Mouse (Mus musculus): ENCODE data around the gene Unc5b. TPM values are rescaled to one million over a fixed set of nuclear protein-coding genes. Genes with fewer than 3 reads are reported as not detected.
"Not testable (repeated sequence)": the region's sequence is repeated elsewhere in the genome, so short reads cannot be mapped to it uniquely, and the experiment has no call there.

Unc5b gene
- polyA plus RNA-seq, 1 experiment from 2014 or later: 2.8 TPM

- no peak overlapping the region for H3K4me3 ChIP-seq
- no peak overlapping the region for H3K9ac ChIP-seq
- peak; percentile 81 for ATAC-seq (replicated peaks)
- H3K27ac ChIP-seq: no peak overlapping the region
- no peaks in the 10 kb centered on the region for H3K27me3 ChIP-seq (replicated peaks)
- H3K4me1 ChIP-seq: no peaks in the 10 kb centered on the region
- WGBS: 3% methylated on average over 14 of the region's 14 CpGs
- no peaks in the 10 kb centered on the region for H3K36me3 ChIP-seq (replicated peaks)
- H3K9me3 ChIP-seq: no peaks in the 10 kb centered on the region
- no peak overlapping the region for H3K4me2 ChIP-seq
Observed at GRCm38 (mm10) chr10:60760377-60760776, 71.0 kb downstream of the Unc5b start.

GRCm38 (mm10) chr10:60756992-60757391 lies 74.4 kb downstream of the Unc5b start:
- peaks cover 4% of the 10 kb centered on the region for H3K4me1 ChIP-seq
- no peaks in the 10 kb centered on the region for H3K9me3 ChIP-seq
- H3K27ac ChIP-seq: no peak overlapping the region
- no peaks in the 10 kb centered on the region for H3K36me3 ChIP-seq (replicated peaks)
- no peaks in the 10 kb centered on the region for H3K27me3 ChIP-seq (replicated peaks)
- no peak overlapping the region for H3K9ac ChIP-seq
- no peak overlapping the region for H3K4me2 ChIP-seq
- no peak for ATAC-seq (replicated peaks)
- H3K4me3 ChIP-seq: no peak overlapping the region
- 3% methylated on average over 7 of the region's 7 CpGs for WGBS

- Histone ChIP-seq H3K4me1 (peaks cover 11% of the 10 kb centered on the region), H3K36me3 (replicated peaks) (no peaks in the 10 kb centered on the region), H3K9ac (no peak overlapping the region), H3K27ac (no peak overlapping the region), H3K27me3 (replicated peaks) (no peaks in the 10 kb centered on the region), H3K4me3 (no peak overlapping the region), H3K4me2 (no peak overlapping the region), H3K9me3 (no peaks in the 10 kb centered on the region)
- ATAC-seq (replicated peaks): no peak
Observed at GRCm38 (mm10) chr10:60756146-60756545, 75.2 kb downstream of the Unc5b start.

GRCm38 (mm10) chr10:60753941-60754340 lies 77.4 kb downstream of the Unc5b start:
- Histone ChIP-seq H3K4me1 (peaks cover 11% of the 10 kb centered on the region), H3K9ac (no peak overlapping the region), H3K27me3 (replicated peaks) (no peaks in the 10 kb centered on the region), H3K27ac (no peak overlapping the region), H3K36me3 (replicated peaks) (no peaks in the 10 kb centered on the region), H3K4me2 (no peak overlapping the region), H3K4me3 (no peak overlapping the region), H3K9me3 (no peaks in the 10 kb centered on the region)
- ATAC-seq (replicated peaks): no peak
- 81% methylated on average over 8 of the region's 8 CpGs for WGBS

- no peak overlapping the region for H3K4me3 ChIP-seq
- no peaks in the 10 kb centered on the region for H3K9me3 ChIP-seq
- no peak overlapping the region for H3K4me2 ChIP-seq
- H3K9ac ChIP-seq: no peak overlapping the region
- 0 out of 2 replicates have a peak, but pooled peaks have one; percentile 9 for ATAC-seq (replicated peaks)
- H3K27ac ChIP-seq: no peak overlapping the region
- no peaks in the 10 kb centered on the region for H3K27me3 ChIP-seq (replicated peaks)
- no peaks in the 10 kb centered on the region for H3K36me3 ChIP-seq (replicated peaks)
- H3K4me1 ChIP-seq: peaks cover 18% of the 10 kb centered on the region
- WGBS: 72% methylated on average over 9 of the region's 9 CpGs
Observed at GRCm38 (mm10) chr10:60753261-60753660, 78.1 kb downstream of the Unc5b start.

- no peaks in the 10 kb centered on the region for H3K36me3 ChIP-seq (replicated peaks)
- ATAC-seq (replicated peaks): peak; percentile 92
- no peaks in the 10 kb centered on the region for H3K27me3 ChIP-seq (replicated peaks)
- 6% methylated on average over 41 of the region's 41 CpGs for WGBS
- peak within 1 kb of the TSS; percentile 63 for H3K27ac ChIP-seq
- peak within 1 kb of the TSS; percentile 67 for H3K9ac ChIP-seq
- H3K4me2 ChIP-seq: peak within 1 kb of the TSS; percentile 81
- H3K4me3 ChIP-seq: peak within 1 kb of the TSS; percentile 50
- no peaks in the 10 kb centered on the region for H3K9me3 ChIP-seq
- peaks cover 22% of the 10 kb centered on the region for H3K4me1 ChIP-seq
Observed at GRCm38 (mm10) chr10:60752040-60753020, 79.1 kb downstream of the Unc5b start, which contains the start of gene Slc29a3. Gene Slc29a3 (minus strand): TSS chr10:60752794.

- Histone ChIP-seq H3K36me3 (replicated peaks) (no peaks in the 10 kb centered on the region), H3K4me2 (no peak overlapping the region), H3K27ac (no peak overlapping the region), H3K27me3 (replicated peaks) (no peaks in the 10 kb centered on the region), H3K9me3 (no peaks in the 10 kb centered on the region), H3K9ac (peak overlapping the region; percentile 10; the same call in 1 of the 2 replicates), H3K4me1 (peaks cover 33% of the 10 kb centered on the region), H3K4me3 (no peak overlapping the region)
- 87% methylated on average over 6 of the region's 6 CpGs for whole genome bisulfite sequencing
- ATAC-seq (replicated peaks): no peak
Observed at GRCm38 (mm10) chr10:60747667-60748212, 83.6 kb downstream of the Unc5b start.

GRCm38 (mm10) chr10:60746512-60746911 lies 84.9 kb downstream of the Unc5b start:
- Histone ChIP-seq H3K36me3 (replicated peaks) (no peaks in the 10 kb centered on the region), H3K9me3 (no peaks in the 10 kb centered on the region), H3K4me2 (no peak overlapping the region), H3K27me3 (replicated peaks) (no peaks in the 10 kb centered on the region), H3K4me3 (no peak overlapping the region), H3K9ac (no peak overlapping the region), H3K27ac (no peak overlapping the region), H3K4me1 (peaks cover 24% of the 10 kb centered on the region)
- no peak for ATAC-seq (replicated peaks)
- 91% methylated on average over 2 of the region's 2 CpGs for WGBS

- peaks cover 22% of the 10 kb centered on the region for H3K4me1 ChIP-seq
- ATAC-seq (replicated peaks): no peak
- no peak overlapping the region for H3K9ac ChIP-seq
- no peak overlapping the region for H3K4me2 ChIP-seq
- H3K27ac ChIP-seq: no peak overlapping the region
- H3K36me3 ChIP-seq (replicated peaks): no peaks in the 10 kb centered on the region
- H3K9me3 ChIP-seq: no peaks in the 10 kb centered on the region
- H3K4me3 ChIP-seq: no peak overlapping the region
- H3K27me3 ChIP-seq (replicated peaks): no peaks in the 10 kb centered on the region
- WGBS: 89% methylated on average over 14 of the region's 14 CpGs
Observed at GRCm38 (mm10) chr10:60744543-60745290, 86.7 kb downstream of the Unc5b start.

- peaks cover 19% of the 10 kb centered on the region for H3K4me1 ChIP-seq
- no peaks in the 10 kb centered on the region for H3K9me3 ChIP-seq
- H3K4me2 ChIP-seq: no peak overlapping the region
- ATAC-seq (replicated peaks): no peak
- H3K36me3 ChIP-seq (replicated peaks): no peaks in the 10 kb centered on the region
- H3K4me3 ChIP-seq: no peak overlapping the region
- 52% methylated on average over 9 of the region's 9 CpGs for WGBS
- no peak overlapping the region for H3K9ac ChIP-seq
- no peaks in the 10 kb centered on the region for H3K27me3 ChIP-seq (replicated peaks)
- no peak overlapping the region for H3K27ac ChIP-seq
Observed at GRCm38 (mm10) chr10:60743681-60744080, 87.7 kb downstream of the Unc5b start.

- H3K27ac ChIP-seq: no peak overlapping the region
- no peak overlapping the region for H3K4me3 ChIP-seq
- H3K9me3 ChIP-seq: no peaks in the 10 kb centered on the region
- no peak overlapping the region for H3K9ac ChIP-seq
- ATAC-seq (replicated peaks): no peak
- 87% methylated on average over 6 of the region's 6 CpGs for WGBS
- H3K27me3 ChIP-seq (replicated peaks): no peaks in the 10 kb centered on the region
- peaks cover 15% of the 10 kb centered on the region for H3K4me1 ChIP-seq
- H3K4me2 ChIP-seq: no peak overlapping the region
- no peaks in the 10 kb centered on the region for H3K36me3 ChIP-seq (replicated peaks)
Observed at GRCm38 (mm10) chr10:60742942-60743341, 88.4 kb downstream of the Unc5b start.

GRCm38 (mm10) chr10:60742296-60742695 lies 89.1 kb downstream of the Unc5b start:
- not testable (repeated sequence) for H3K4me3 ChIP-seq; H3K27ac ChIP-seq; H3K9ac ChIP-seq; H3K9me3 ChIP-seq; H3K27me3 ChIP-seq (replicated peaks); H3K36me3 ChIP-seq (replicated peaks); ATAC-seq (replicated peaks); H3K4me2 ChIP-seq
- H3K4me1 ChIP-seq: peaks cover 10% of the 10 kb centered on the region
- 83% methylated on average over 1 of the region's 1 CpGs for WGBS

Data from midbrain, embryonic 15.5 days (tissue).